Mouse (Mus musculus): Measurements from ENCODE around the gene Bahd1. TPM values are rescaled to one million over a fixed set of nuclear protein-coding genes. Genes with fewer than 3 reads are reported as not detected.

The Bahd1 gene
- total RNA-seq (2012; rRNA removed) = 6.0 and 7.7 TPM in 2 replicates

- no peaks in the 10 kb centered on the region for H3K36me3 ChIP-seq (ENCODE audit: control insufficient read depth, insufficient read depth, low read length, poor library complexity, severe bottlenecking)
- TF ChIP-seq ZNF384 (IDR thresholded peaks at IDR 0.05; ENCODE audit: low read depth, low read length) = no peak
- no peak for TF ChIP-seq ZC3H11A (IDR thresholded peaks at IDR 0.05; ENCODE audit: borderline replicate concordance, low read depth, low read length)
- TF ChIP-seq HCFC1 (IDR thresholded peaks at IDR 0.05; ENCODE audit: borderline replicate concordance, insufficient read depth, low read length) = no peak
- TF ChIP-seq CHD2 (IDR thresholded peaks at IDR 0.05; ENCODE audit: low read depth, low read length) = no peak
- no peak for TF ChIP-seq MAFK (IDR thresholded peaks at IDR 0.05; ENCODE audit: insufficient read depth, low read depth, low read length)
- H3K4me3 ChIP-seq (ENCODE audit: insufficient read depth in 1 of 2, low read depth in 1 of 2, low read length in 2 of 2, poor library complexity in 1 of 2, severe bottlenecking in 1 of 2) = peak within 1 kb of the TSS; percentile 85 to 87
- peak; percentile 71 for DNase-seq (ENCODE audit: low read depth, low spot score)
- peaks cover 0 to 20% of the 10 kb centered on the region in 2 experiments; a peak in 2 of 4 replicates for H3K4me1 ChIP-seq (ENCODE audit: control insufficient read depth in 2 of 2, insufficient read depth in 2 of 2, low read length in 2 of 2, poor library complexity in 1 of 2)
- H3K9me3 ChIP-seq (ENCODE audit: control insufficient read depth, insufficient read depth, low read depth, low read length) = no peaks in the 10 kb centered on the region
- peak within 1 kb of the TSS; percentile 26; the same call in 1 of the 2 replicates for H3K9ac ChIP-seq (ENCODE audit: insufficient read depth, low read depth, low read length, poor library complexity, severe bottlenecking)
- in situ Hi-C loops (cut with MboI; ENCODE audit: low sequenced_read_pairs in 2 of 2, unreplicated experiment in 2 of 2) = loop anchor here (5.0 to 25.0 kb wide), 2 partner anchors 153 to 413 kb away; partner anchors contain the start of genes Inafm2 (in 1 of the 2) and Srp14 (in 1 of the 2)
- no peak within 1 kb of the TSS for H3K27ac ChIP-seq (ENCODE audit: insufficient read depth, low read depth, low read length, poor library complexity, severe bottlenecking)
These were observed at the start of gene Bahd1 for GRCm38 (mm10) chr2:118899981-118900825. TSS of gene Bahd1 (plus strand) at chr2:118900377.

DNA sequence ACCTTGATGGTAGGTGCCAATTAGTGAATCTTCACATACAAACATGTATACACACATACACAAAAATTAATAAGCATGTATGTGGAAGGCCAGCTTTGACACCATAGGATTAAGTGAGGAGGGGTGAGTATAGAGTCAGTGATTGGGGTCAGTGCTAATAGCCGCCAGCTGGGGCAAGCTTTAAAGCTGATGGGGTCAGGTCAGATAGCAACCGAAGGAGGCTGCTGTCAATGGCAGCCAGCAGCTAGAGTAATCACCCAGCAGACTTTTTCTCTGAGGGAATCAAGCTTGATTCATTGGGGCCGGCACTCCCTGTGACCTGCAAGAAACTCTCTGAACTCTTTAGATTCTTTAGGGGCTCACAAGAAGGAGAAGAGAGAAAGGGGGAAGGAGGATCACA is 48.4 kb upstream of the Bahd1 start:
- no peaks in the 10 kb centered on the region for H3K4me1 ChIP-seq (ENCODE audit: control insufficient read depth in 2 of 2, insufficient read depth in 2 of 2, low read length in 2 of 2, poor library complexity in 1 of 2)
- in situ Hi-C loops (cut with MboI; ENCODE audit: low sequenced_read_pairs in 2 of 2, unreplicated experiment in 2 of 2) = no loop called here
- no peak overlapping the region for H3K4me3 ChIP-seq (ENCODE audit: insufficient read depth in 1 of 2, low read depth in 1 of 2, low read length in 2 of 2, poor library complexity in 1 of 2, severe bottlenecking in 1 of 2)
- H3K36me3 ChIP-seq (ENCODE audit: control insufficient read depth, insufficient read depth, low read length, poor library complexity, severe bottlenecking) = no peaks in the 10 kb centered on the region
- H3K9ac ChIP-seq (ENCODE audit: insufficient read depth, low read depth, low read length, poor library complexity, severe bottlenecking) = no peak overlapping the region
- no peak overlapping the region for H3K27ac ChIP-seq (ENCODE audit: insufficient read depth, low read depth, low read length, poor library complexity, severe bottlenecking)
- TF ChIP-seq HCFC1 (IDR thresholded peaks at IDR 0.05; ENCODE audit: borderline replicate concordance, insufficient read depth, low read length) = no peak
- no peak for TF ChIP-seq CHD2 (IDR thresholded peaks at IDR 0.05; ENCODE audit: low read depth, low read length)
- no peak for TF ChIP-seq ZC3H11A (IDR thresholded peaks at IDR 0.05; ENCODE audit: borderline replicate concordance, low read depth, low read length)
- no peak for TF ChIP-seq MAFK (IDR thresholded peaks at IDR 0.05; ENCODE audit: insufficient read depth, low read depth, low read length)
- TF ChIP-seq ZNF384 (IDR thresholded peaks at IDR 0.05; ENCODE audit: low read depth, low read length) = no peak
- H3K9me3 ChIP-seq (ENCODE audit: control insufficient read depth, insufficient read depth, low read depth, low read length) = no peaks in the 10 kb centered on the region
- no peak for DNase-seq (ENCODE audit: low read depth, low spot score)

- peak within 1 kb of the TSS; percentile 82 to 88 for H3K4me3 ChIP-seq (ENCODE audit: insufficient read depth in 1 of 2, low read depth in 1 of 2, low read length in 2 of 2, poor library complexity in 1 of 2, severe bottlenecking in 1 of 2)
- DNase-seq (ENCODE audit: low read depth, low spot score) = peak; percentile 96
- H3K9me3 ChIP-seq (ENCODE audit: control insufficient read depth, insufficient read depth, low read depth, low read length) = no peaks in the 10 kb centered on the region
- no peak within 1 kb of the TSS for H3K27ac ChIP-seq (ENCODE audit: insufficient read depth, low read depth, low read length, poor library complexity, severe bottlenecking)
- in situ Hi-C loops (cut with MboI; ENCODE audit: low sequenced_read_pairs in 2 of 2, unreplicated experiment in 2 of 2) = no loop called here
- H3K9ac ChIP-seq (ENCODE audit: insufficient read depth, low read depth, low read length, poor library complexity, severe bottlenecking) = peak within 1 kb of the TSS; percentile 92
- TF ChIP-seq HCFC1 (IDR thresholded peaks at IDR 0.05; ENCODE audit: borderline replicate concordance, insufficient read depth, low read length) = no peak
- no peak for TF ChIP-seq ZNF384 (IDR thresholded peaks at IDR 0.05; ENCODE audit: low read depth, low read length)
- TF ChIP-seq MAFK (IDR thresholded peaks at IDR 0.05; ENCODE audit: insufficient read depth, low read depth, low read length) = no peak
- peak; percentile 93 for TF ChIP-seq CHD2 (IDR thresholded peaks at IDR 0.05; ENCODE audit: low read depth, low read length)
- no peak for TF ChIP-seq ZC3H11A (IDR thresholded peaks at IDR 0.05; ENCODE audit: borderline replicate concordance, low read depth, low read length)
- H3K4me1 ChIP-seq (ENCODE audit: control insufficient read depth in 2 of 2, insufficient read depth in 2 of 2, low read length in 2 of 2, poor library complexity in 1 of 2) = peaks cover 0 to 1% of the 10 kb centered on the region in 2 experiments; a peak in 1 of 4 replicates
- no peaks in the 10 kb centered on the region for H3K36me3 ChIP-seq (ENCODE audit: control insufficient read depth, insufficient read depth, low read length, poor library complexity, severe bottlenecking)
These were observed 38.5 kb upstream of the Bahd1 start, which contains the start of gene Ivd for GRCm38 (mm10) chr2:118861454-118862339. TSS of gene Ivd (plus strand) at chr2:118861954.

GRCm38 (mm10) chr2:118862340-118862675 is 37.9 kb upstream of the Bahd1 start:
- DNase-seq (ENCODE audit: low read depth, low spot score) = no peak
- Histone ChIP-seq H3K9ac (ENCODE audit: insufficient read depth, low read depth, low read length, poor library complexity, severe bottlenecking) (peak overlapping the region; percentile 92), H3K4me1 (ENCODE audit: control insufficient read depth in 2 of 2, insufficient read depth in 2 of 2, low read length in 2 of 2, poor library complexity in 1 of 2) (peaks cover 0 to 1% of the 10 kb centered on the region in 2 experiments; a peak in 1 of 4 replicates), H3K27ac (ENCODE audit: insufficient read depth, low read depth, low read length, poor library complexity, severe bottlenecking) (no peak overlapping the region), H3K9me3 (ENCODE audit: control insufficient read depth, insufficient read depth, low read depth, low read length) (no peaks in the 10 kb centered on the region), H3K4me3 (ENCODE audit: insufficient read depth in 1 of 2, low read depth in 1 of 2, low read length in 2 of 2, poor library complexity in 1 of 2, severe bottlenecking in 1 of 2) (peak overlapping the region; percentile 82 to 88), H3K36me3 (ENCODE audit: control insufficient read depth, insufficient read depth, low read length, poor library complexity, severe bottlenecking) (no peaks in the 10 kb centered on the region)
- TF ChIP-seq HCFC1 (IDR thresholded peaks at IDR 0.05; ENCODE audit: borderline replicate concordance, insufficient read depth, low read length) = no peak
- no peak for TF ChIP-seq ZNF384 (IDR thresholded peaks at IDR 0.05; ENCODE audit: low read depth, low read length)
- TF ChIP-seq CHD2 (IDR thresholded peaks at IDR 0.05; ENCODE audit: low read depth, low read length) = no peak
- no peak for TF ChIP-seq ZC3H11A (IDR thresholded peaks at IDR 0.05; ENCODE audit: borderline replicate concordance, low read depth, low read length)
- no peak for TF ChIP-seq MAFK (IDR thresholded peaks at IDR 0.05; ENCODE audit: insufficient read depth, low read depth, low read length)
- in situ Hi-C loops (cut with MboI; ENCODE audit: low sequenced_read_pairs in 2 of 2, unreplicated experiment in 2 of 2) = no loop called here

Data from ES-E14 (cell line).